Mouse (Mus musculus) adrenal gland, postnatal 4 days (tissue): ENCODE results near the gene Slc38a1. TPM values are rescaled to one million over a fixed set of nuclear protein-coding genes. Genes with fewer than 3 reads are reported as not detected.

Experiments
- DNase-seq, 2 experiments: peaks; one replicate each; pipeline ENCODE4 v3.0.0; 2021 to 2022; ENCODE audit warnings: low spot score in 2 of 2, mixed read lengths in 2 of 2
- total RNA-seq, 2 experiments: library from RNA; stranded (reverse); gene quantifications; 2 replicates each; pipeline ENCODE4 v1.2.3; 2021

Gene Slc38a1
- total RNA-seq, 2 experiments from 2014 or later = 58.0 to 64.5 TPM

- peak in 1 of 2 experiments; percentile 28 for DNase-seq
Measured at GRCm38 (mm10) chr15:96566850-96567271, 75.9 kb downstream of the Slc38a1 start.

GRCm38 (mm10) chr15:96563852-96564251, 78.9 kb downstream of the Slc38a1 start:
- no peak for DNase-seq

- DNase-seq = no peak
Measured at GRCm38 (mm10) chr15:96562521-96562920, 80.2 kb downstream of the Slc38a1 start.

GRCm38 (mm10) chr15:96560576-96561298, 82.0 kb downstream of the Slc38a1 start:
- no peak for DNase-seq

GRCm38 (mm10) chr15:96551569-96552380, 90.9 kb downstream of the Slc38a1 start:
- DNase-seq = peak in 1 of 2 experiments; percentile 25

GRCm38 (mm10) chr15:96551107-96551506, 91.6 kb downstream of the Slc38a1 start:
- DNase-seq = no peak

- no peak for DNase-seq
Measured at GRCm38 (mm10) chr15:96548363-96548762, 94.3 kb downstream of the Slc38a1 start.

GRCm38 (mm10) chr15:96547256-96548195, 95.2 kb downstream of the Slc38a1 start:
- no peak for DNase-seq

- no peak for DNase-seq
Measured at GRCm38 (mm10) chr15:96543181-96543828, 99.4 kb downstream of the Slc38a1 start.

- no peak for DNase-seq
Measured at GRCm38 (mm10) chr15:96542135-96542534, 100.6 kb downstream of the Slc38a1 start.

GRCm38 (mm10) chr15:96537272-96537671, 105.4 kb downstream of the Slc38a1 start:
- no peak for DNase-seq

- no peak for DNase-seq
Measured at GRCm38 (mm10) chr15:96536412-96536811, 106.3 kb downstream of the Slc38a1 start.

- DNase-seq = no peak
Measured at GRCm38 (mm10) chr15:96527686-96528085, 115.0 kb downstream of the Slc38a1 start.

GRCm38 (mm10) chr15:96524239-96524738, 118.4 kb downstream of the Slc38a1 start:
- no peak for DNase-seq

Other genes starting within 250 kb of the Slc38a1 start
- 100 to 1,000 TPM; 105 to 109 TPM for gene Scaf11, start 182.1 kb downstream of the Slc38a1 start, total RNA-seq
- gene Slc38a2, start 56.8 kb upstream of the Slc38a1 start, total RNA-seq = 100 to 1,000 TPM; 121 to 123 TPM